Mouse (Mus musculus) midbrain, embryonic 14.5 days (tissue): Measurements from ENCODE around the gene Prr19. TPM values are rescaled to one million over a fixed set of nuclear protein-coding genes. Genes with fewer than 3 reads are reported as not detected.

ENCODE experiments used
- ATAC-seq: fragments of 200-750 bp; cut with Nextera tagmentation; 2 replicates; pipeline ENCODE4 v1.8.0; 2017; ENCODE audit warnings: moderate number of reproducible peaks, moderate library complexity; ENCODE audit not compliant: low FRiP score, low TSS enrichment
- DNase-seq: peaks from one replicate; pipeline ENCODE4 v3.0.0-alpha.2; 2015
- H3K27ac ChIP-seq: fragments of 300-500 bp; sonication (generic); replicated peaks from 2 replicates; pipeline ENCODE4 v1.5.1; 2014; ENCODE audit warnings: mild to moderate bottlenecking, low read depth, low read length, moderate library complexity
- H3K27me3 ChIP-seq: fragments of 300-500 bp; sonication (generic); 2 replicates; pipeline ENCODE4 v1.6.1; 2014; ENCODE audit warnings: low read length, control low read depth, mixed read lengths; ENCODE audit not compliant: control insufficient read depth, insufficient read depth
- H3K36me3 ChIP-seq: fragments of 300-500 bp; sonication (generic); 2 replicates; pipeline ENCODE4 v1.6.1; 2014; ENCODE audit warnings: low read length, control low read depth; ENCODE audit not compliant: control insufficient read depth, insufficient read depth
- H3K4me1 ChIP-seq: fragments of 300-500 bp; sonication (generic); 2 replicates; pipeline ENCODE4 v1.6.1; 2014; ENCODE audit warnings: mild to moderate bottlenecking, antibody characterized with exemption, low read length, control low read depth; ENCODE audit not compliant: control insufficient read depth, insufficient read depth
- H3K4me2 ChIP-seq: fragments of 300-500 bp; sonication (generic); 2 replicates; pipeline ENCODE4 v1.6.1; 2014; ENCODE audit warnings: mild to moderate bottlenecking, low read length, moderate library complexity
- H3K4me3 ChIP-seq: fragments of 300-500 bp; sonication (generic); replicated peaks from 2 replicates; pipeline ENCODE4 v1.5.1; 2014; ENCODE audit warnings: low read depth, low read length
- H3K9ac ChIP-seq: fragments of 300-500 bp; sonication (generic); replicated peaks from 2 replicates; pipeline ENCODE4 v1.6.1; 2014; ENCODE audit warnings: mild to moderate bottlenecking, low read length, moderate library complexity
- H3K9me3 ChIP-seq: fragments of 300-500 bp; sonication (generic); 2 replicates; pipeline ENCODE4 v1.6.1; 2016; ENCODE audit warnings: low read length, control low read depth, mixed read lengths; ENCODE audit not compliant: control insufficient read depth
- WGBS: fragments of 180-500 bp; shearing (Covaris S2); extraction: QIAGEN DNeasy Blood & Tissue Kit; methylation state at CpG from one replicate; pipeline ENCODE4 v1.1.7; 2014; 5-methylcytosine and 5-hydroxymethylcytosine counted together
- polyA plus RNA-seq: library from polyadenylated mRNA; unstranded; fragments of >200 nt; fragmentation: Nextera tagmentation; extraction: Ambion mirVana; gene quantifications from 2 replicates; pipeline ENCODE4 v1.2.1, GENCODE M21; 2014

Gene Prr19
- polyA plus RNA-seq, 1 experiment from 2014 or later: 3.0 TPM

- Histone ChIP-seq H3K4me2 (no peak overlapping the region), H3K27me3 (peaks cover 33% of the 10 kb centered on the region), H3K9me3 (no peaks in the 10 kb centered on the region), H3K4me3 (no peak overlapping the region), H3K4me1 (peaks cover 7% of the 10 kb centered on the region), H3K9ac (no peak overlapping the region), H3K36me3 (peaks cover 17% of the 10 kb centered on the region), H3K27ac (no peak overlapping the region)
- ATAC-seq (no peak), DNase-seq (no peak)
- 89% methylated on average over 9 of the region's 9 CpGs for WGBS
Observed at GRCm38 (mm10) chr7:25309425-25309824, 8.2 kb downstream of the Prr19 start.

GRCm38 (mm10) chr7:25311193-25311592 is 10.0 kb downstream of the Prr19 start:
- DNase-seq (no peak), ATAC-seq (no peak)
- Histone ChIP-seq H3K4me2 (no peak overlapping the region), H3K27me3 (peaks cover 44% of the 10 kb centered on the region), H3K4me1 (peaks cover 16% of the 10 kb centered on the region), H3K4me3 (no peak overlapping the region), H3K9ac (no peak overlapping the region), H3K9me3 (no peaks in the 10 kb centered on the region), H3K27ac (no peak overlapping the region), H3K36me3 (peaks cover 17% of the 10 kb centered on the region)
- WGBS: 84% methylated on average over 11 of the region's 11 CpGs

- 41% methylated on average over 7 of the region's 7 CpGs for WGBS
- Histone ChIP-seq H3K4me1 (peaks cover 25% of the 10 kb centered on the region), H3K4me3 (no peak overlapping the region), H3K4me2 (no peak overlapping the region), H3K36me3 (peaks cover 12% of the 10 kb centered on the region), H3K9me3 (no peaks in the 10 kb centered on the region), H3K27me3 (peaks cover 44% of the 10 kb centered on the region), H3K9ac (no peak overlapping the region), H3K27ac (no peak overlapping the region)
- no peak for DNase-seq
- no peak for ATAC-seq
Observed at GRCm38 (mm10) chr7:25313325-25313724, 12.1 kb downstream of the Prr19 start.

- Histone ChIP-seq H3K27ac (no peak overlapping the region), H3K4me3 (peak overlapping the region; percentile 25), H3K4me2 (peak overlapping the region; percentile 99), H3K36me3 (peaks cover 7% of the 10 kb centered on the region), H3K9ac (peak overlapping the region; percentile 47; the same call in 1 of the 2 replicates), H3K9me3 (no peaks in the 10 kb centered on the region), H3K27me3 (peaks cover 44% of the 10 kb centered on the region), H3K4me1 (peaks cover 28% of the 10 kb centered on the region)
- ATAC-seq (no peak), DNase-seq (no peak)
- 3% methylated on average over 51 of the region's 51 CpGs for WGBS
Observed at GRCm38 (mm10) chr7:25314606-25315305, 13.5 kb downstream of the Prr19 start.

- Histone ChIP-seq H3K27me3 (peaks cover 44% of the 10 kb centered on the region), H3K36me3 (peaks cover 7% of the 10 kb centered on the region), H3K4me1 (peaks cover 28% of the 10 kb centered on the region), H3K9ac (peak overlapping the region; percentile 47), H3K4me2 (peak overlapping the region; percentile 99), H3K27ac (no peak overlapping the region), H3K4me3 (peak overlapping the region; percentile 25), H3K9me3 (no peaks in the 10 kb centered on the region)
- no peak for ATAC-seq
- DNase-seq: no peak
- WGBS: 1% methylated on average over 69 of the region's 69 CpGs
Observed at GRCm38 (mm10) chr7:25315306-25316041, 14.3 kb downstream of the Prr19 start.

GRCm38 (mm10) chr7:25316532-25317445 is 15.6 kb downstream of the Prr19 start, which contains the start of gene Megf8:
TSS of gene Megf8 (plus strand) at chr7:25317164.
- peak; percentile 97 for ATAC-seq
- Histone ChIP-seq H3K9ac (peak within 1 kb of the TSS; percentile 89), H3K4me1 (peaks cover 30% of the 10 kb centered on the region), H3K4me2 (peak within 1 kb of the TSS; percentile 99), H3K4me3 (peak within 1 kb of the TSS; percentile 68), H3K27ac (peak within 1 kb of the TSS; percentile 90), H3K36me3 (peaks cover 4% of the 10 kb centered on the region; the same call in 1 of the 2 replicates), H3K9me3 (no peaks in the 10 kb centered on the region), H3K27me3 (peaks cover 37% of the 10 kb centered on the region)
- 1% methylated on average over 52 of the region's 52 CpGs for WGBS
- DNase-seq: peak; percentile 100

- DNase-seq: no peak
- Histone ChIP-seq H3K4me2 (peak overlapping the region; percentile 99), H3K4me3 (peak overlapping the region; percentile 68), H3K9me3 (no peaks in the 10 kb centered on the region), H3K9ac (peak overlapping the region; percentile 89), H3K27ac (peak overlapping the region; percentile 90), H3K27me3 (peaks cover 30% of the 10 kb centered on the region), H3K4me1 (peaks cover 34% of the 10 kb centered on the region), H3K36me3 (no peaks in the 10 kb centered on the region)
- peak; percentile 1; the same call in 1 of the 2 replicates for ATAC-seq
- 11% methylated on average over 21 of the region's 21 CpGs for WGBS
Observed at GRCm38 (mm10) chr7:25317446-25317999, 16.3 kb downstream of the Prr19 start.

GRCm38 (mm10) chr7:25322058-25322484 is 20.9 kb downstream of the Prr19 start:
- peak overlapping the region; percentile 32; the same call in 1 of the 2 replicates for H3K27ac ChIP-seq
- H3K36me3 ChIP-seq: no peaks in the 10 kb centered on the region
- no peak overlapping the region for H3K4me3 ChIP-seq
- no peak overlapping the region for H3K9ac ChIP-seq
- H3K27me3 ChIP-seq: no peaks in the 10 kb centered on the region
- DNase-seq (peak; percentile 40), ATAC-seq (no peak)
- WGBS: 9% methylated on average over 6 of the region's 6 CpGs
- peaks cover 18% of the 10 kb centered on the region for H3K4me1 ChIP-seq
- H3K9me3 ChIP-seq: no peaks in the 10 kb centered on the region
- peak overlapping the region; percentile 20; the same call in 1 of the 2 replicates for H3K4me2 ChIP-seq
